15 mouse cellular contexts compared by ENCODE assay signal in genomic region chr11:119572316-119573010, GRCm38 (mm10). TPM values are rescaled to one million over a fixed set of nuclear protein-coding genes. Genes with fewer than 3 reads are reported as not detected.
DNase-seq lines count a peak whose midpoint lies in the region; ATAC-seq lines count a peak whose summit lies in the region.
"Had no signal": no experiment of that assay in that cellular context is flagged by ENCODE, and none has a peak within 500 bp of the region (broad histone marks: within the 10 kb centered on the region; RNA-seq: fewer than 3 reads in every experiment).

No protein-coding gene starts in this region.

- H3K9me3 ChIP-seq in hindbrain, embryonic 11.5 days (ENCODE audit: control insufficient read depth, low read length), result no peaks in the 10 kb centered on the region
- no peaks in the 10 kb centered on the region for H3K9me3 ChIP-seq in hindbrain, embryonic 14.5 days (ENCODE audit: control insufficient read depth, low read length)
- H3K9me3 ChIP-seq in midbrain, embryonic 12.5 days, result 0 out of 2 replicates have a peak, but pooled peaks cover 3% of the 10 kb centered on the region
- H3K9me3 ChIP-seq: heart, embryonic 15.5 days; lung, embryonic 15.5 days had no signal

- 0 out of 2 replicates have a peak overlapping the region, but pooled peaks have one; percentile 27 for H3K27ac ChIP-seq in hindbrain, embryonic 11.5 days (ENCODE audit: low read depth, low read length)
- no peak overlapping the region for H3K27ac ChIP-seq in hindbrain, embryonic 14.5 days
- H3K27ac ChIP-seq in midbrain, embryonic 12.5 days (replicated peaks), result peak overlapping the region; percentile 31
- H3K27ac ChIP-seq: heart, embryonic 15.5 days; lung, embryonic 15.5 days had no signal

- 0 out of 2 replicates have a peak, but pooled peaks cover 4% of the 10 kb centered on the region for H3K4me1 ChIP-seq in hindbrain, embryonic 11.5 days (replicated peaks; ENCODE audit: control insufficient read depth, insufficient read depth, low read length)
- peaks cover 16% of the 10 kb centered on the region; the same call in 1 of the 2 replicates for H3K4me1 ChIP-seq in hindbrain, embryonic 14.5 days (replicated peaks; ENCODE audit: control insufficient read depth, insufficient read depth, low read length)
- peaks cover 17% of the 10 kb centered on the region for H3K4me1 ChIP-seq in midbrain, embryonic 12.5 days

- H3K4me2 ChIP-seq in hindbrain, embryonic 11.5 days (replicated peaks; ENCODE audit: low read depth, low read length), result no peak overlapping the region
- no peak overlapping the region for H3K4me2 ChIP-seq in hindbrain, embryonic 14.5 days (replicated peaks)
- no peak overlapping the region for H3K4me2 ChIP-seq in midbrain, embryonic 12.5 days (replicated peaks)
- H3K4me2 ChIP-seq: heart, embryonic 15.5 days; lung, embryonic 15.5 days had no signal

- WGBS in hindbrain, embryonic 11.5 days, result 55% methylated on average over 15 of the region's 15 CpGs
- 40% methylated on average over 15 of the region's 15 CpGs for WGBS in hindbrain, embryonic 14.5 days
- whole genome bisulfite sequencing in midbrain, embryonic 12.5 days, result 34% methylated on average over 15 of the region's 15 CpGs

- no peaks in the 10 kb centered on the region for H3K36me3 ChIP-seq in hindbrain, embryonic 11.5 days (ENCODE audit: control insufficient read depth, insufficient read depth, low read length)
- no peaks in the 10 kb centered on the region for H3K36me3 ChIP-seq in hindbrain, embryonic 14.5 days (replicated peaks; ENCODE audit: control insufficient read depth, insufficient read depth)
- H3K36me3 ChIP-seq in midbrain, embryonic 12.5 days, result no peaks in the 10 kb centered on the region
- H3K36me3 ChIP-seq: heart, embryonic 15.5 days; lung, embryonic 15.5 days had no signal

- DNase-seq in hindbrain, embryonic 11.5 days (ENCODE audit: low spot score), result no peak
- no peak for DNase-seq in hindbrain, embryonic 14.5 days (ENCODE audit: low spot score)
- peak; percentile 85 for DNase-seq in ES-CJ7 (ENCODE audit: low read depth, low spot score)
- DNase-seq in adrenal gland, postnatal 25 days, result peak; percentile 21
- no peak for DNase-seq in left cerebral cortex, adult 18-20 months (ENCODE audit: low spot score in 2 of 2)
- DNase-seq in thymus, adult 18-20 months, result no peak
- DNase-seq: cerebellum, adult 8-10 months; gastrocnemius, postnatal 25 days; right cerebral cortex, postnatal 25 days; thymus, adult 2 months had no signal

- no peaks in the 10 kb centered on the region; the same call in 1 of the 2 replicates for H3K27me3 ChIP-seq in hindbrain, embryonic 11.5 days (ENCODE audit: control insufficient read depth, insufficient read depth, low read length)
- H3K27me3 ChIP-seq in hindbrain, embryonic 14.5 days (ENCODE audit: control insufficient read depth, insufficient read depth, low read length), result no peaks in the 10 kb centered on the region
- H3K27me3 ChIP-seq in midbrain, embryonic 12.5 days, result peaks cover 19% of the 10 kb centered on the region
- H3K27me3 ChIP-seq: heart, embryonic 15.5 days; lung, embryonic 15.5 days had no signal

- no peak overlapping the region for H3K4me3 ChIP-seq in hindbrain, embryonic 11.5 days (ENCODE audit: low read depth, low read length)
- H3K4me3 ChIP-seq in hindbrain, embryonic 14.5 days (replicated peaks; ENCODE audit: low read length), result no peak overlapping the region
- no peak overlapping the region for H3K4me3 ChIP-seq in midbrain, embryonic 12.5 days
- H3K4me3 ChIP-seq: heart, embryonic 15.5 days; lung, embryonic 15.5 days; megakaryocyte, embryonic 14.5 days had no signal

- H3K9ac ChIP-seq in hindbrain, embryonic 11.5 days (ENCODE audit: low read depth, low read length), result no peak overlapping the region
- H3K9ac ChIP-seq in hindbrain, embryonic 14.5 days, result no peak overlapping the region
- no peak overlapping the region for H3K9ac ChIP-seq in midbrain, embryonic 12.5 days (replicated peaks)
- H3K9ac ChIP-seq: heart, embryonic 15.5 days; lung, embryonic 15.5 days had no signal

- ATAC-seq in hindbrain, embryonic 11.5 days (ENCODE audit: low FRiP score), result no peak
- ATAC-seq in hindbrain, embryonic 14.5 days (ENCODE audit: low FRiP score), result no peak
- ATAC-seq in midbrain, embryonic 12.5 days (ENCODE audit: low FRiP score, low read depth), result no peak

RNA-seq across cellular contexts. Expression of gene Nptx1, which starts 24.9 kb away (rescaled TPM):
- 8.7 and 11.2 TPM in 2 replicates for polyA plus RNA-seq in hindbrain, embryonic 11.5 days (2014; fragmentation: Nextera tagmentation; extraction: Ambion mirVana)
- polyA plus RNA-seq in hindbrain, embryonic 14.5 days (2014; fragmentation: Nextera tagmentation; extraction: Ambion mirVana), result 17.4 and 20.5 TPM in 2 replicates
- 2.1 and 2.9 TPM in 2 replicates for total RNA-seq in adrenal gland, postnatal 25 days (2021)
- 5.9 and 6.2 TPM in 2 replicates for polyA plus RNA-seq in midbrain, embryonic 12.5 days (2016; fragmentation: Nextera tagmentation; extraction: Ambion mirVana)
- 100 to 1,000 TPM; 226 to 265 TPM for total RNA-seq in left cerebral cortex, adult 18-20 months (2021)
- total RNA-seq: neutrophil, adult 5-6 weeks had no signal

RNA-seq across cellular contexts. Expression of gene Rptor, which starts 30.2 kb away (rescaled TPM):
- polyA plus RNA-seq in hindbrain, embryonic 11.5 days (2014; fragmentation: Nextera tagmentation; extraction: Ambion mirVana), result 10.4 and 12.4 TPM in 2 replicates
- polyA plus RNA-seq in hindbrain, embryonic 14.5 days (2014; fragmentation: Nextera tagmentation; extraction: Ambion mirVana), result 12.3 and 13.2 TPM in 2 replicates
- 50.8 and 62.6 TPM in 2 replicates for total RNA-seq in adrenal gland, postnatal 25 days (2021)
- polyA plus RNA-seq in midbrain, embryonic 12.5 days (2016; fragmentation: Nextera tagmentation; extraction: Ambion mirVana), result 18.3 and 19.0 TPM in 2 replicates
- 10 to 100 TPM; 63.1 to 64.1 TPM for total RNA-seq in left cerebral cortex, adult 18-20 months (2021)

Comparison
In these comparisons a context has a peak if more than half of its experiments do, and no peak if none do; other contexts are left out.
1. DNase-seq: peak in ES-CJ7 (single experiment) and adrenal gland, postnatal 25 days (single experiment); none in hindbrain, embryonic 11.5 days (single experiment), hindbrain, embryonic 14.5 days (single experiment), left cerebral cortex, adult 18-20 months (0 of 2) and thymus, adult 18-20 months (0 of 2).